Mouse (Mus musculus) forebrain, embryonic 16.5 days (tissue): ENCODE measurements around the gene Mzf1. TPM values are rescaled to one million over a fixed set of nuclear protein-coding genes. Genes with fewer than 3 reads are reported as not detected.

ENCODE experiments used
- ATAC-seq: fragments of 200-750 bp; cut with Nextera tagmentation; 2 replicates; pipeline ENCODE4 v1.8.0; 2017; ENCODE audit warnings: mild to moderate bottlenecking, moderate library complexity
- H3K27ac ChIP-seq: fragments of 300-500 bp; sonication (generic); 2 replicates; pipeline ENCODE4 v1.5.1; 2014; ENCODE audit warnings: low read length, control low read depth
- H3K27me3 ChIP-seq: fragments of 300-500 bp; sonication (generic); replicated peaks from 2 replicates; pipeline ENCODE4 v1.6.1; 2014; ENCODE audit warnings: low read length; ENCODE audit not compliant: control insufficient read depth, insufficient read depth
- H3K36me3 ChIP-seq: fragments of 300-500 bp; sonication (generic); 2 replicates; pipeline ENCODE4 v1.6.1; 2014; ENCODE audit not compliant: control insufficient read depth, insufficient read depth
- H3K4me1 ChIP-seq: fragments of 300-500 bp; sonication (generic); replicated peaks from 2 replicates; pipeline ENCODE4 v1.6.1; 2014; ENCODE audit warnings: low read length; ENCODE audit not compliant: control insufficient read depth, insufficient read depth
- H3K4me2 ChIP-seq: fragments of 300-500 bp; sonication (generic); 2 replicates; pipeline ENCODE4 v1.6.1; 2014; ENCODE audit warnings: mild to moderate bottlenecking, low read length, control low read depth
- H3K4me3 ChIP-seq: fragments of 300-500 bp; sonication (generic); replicated peaks from 2 replicates; pipeline ENCODE4 v1.5.1; 2014; ENCODE audit warnings: mild to moderate bottlenecking, low read length, control low read depth
- H3K9ac ChIP-seq: fragments of 300-500 bp; sonication (generic); replicated peaks from 2 replicates; pipeline ENCODE4 v1.6.1; 2014; ENCODE audit warnings: low read depth, low read length, control low read depth
- H3K9me3 ChIP-seq: fragments of 300-500 bp; sonication (generic); 2 replicates; pipeline ENCODE4 v1.6.1; 2016; ENCODE audit warnings: low read length; ENCODE audit not compliant: control insufficient read depth
- WGBS: fragments of 180-500 bp; shearing (Covaris S2); extraction: QIAGEN DNeasy Blood & Tissue Kit; methylation state at CpG from one replicate; pipeline ENCODE4 v1.1.7; 2014; 5-methylcytosine and 5-hydroxymethylcytosine counted together
- polyA plus RNA-seq: library from polyadenylated mRNA; unstranded; fragments of >200 nt; fragmentation: Nextera tagmentation; extraction: Ambion mirVana; gene quantifications from 2 replicates; pipeline ENCODE4 v1.2.1, GENCODE M21; 2015

Gene Mzf1
- polyA plus RNA-seq, 1 experiment from 2014 or later: 10.6 TPM

DNA sequence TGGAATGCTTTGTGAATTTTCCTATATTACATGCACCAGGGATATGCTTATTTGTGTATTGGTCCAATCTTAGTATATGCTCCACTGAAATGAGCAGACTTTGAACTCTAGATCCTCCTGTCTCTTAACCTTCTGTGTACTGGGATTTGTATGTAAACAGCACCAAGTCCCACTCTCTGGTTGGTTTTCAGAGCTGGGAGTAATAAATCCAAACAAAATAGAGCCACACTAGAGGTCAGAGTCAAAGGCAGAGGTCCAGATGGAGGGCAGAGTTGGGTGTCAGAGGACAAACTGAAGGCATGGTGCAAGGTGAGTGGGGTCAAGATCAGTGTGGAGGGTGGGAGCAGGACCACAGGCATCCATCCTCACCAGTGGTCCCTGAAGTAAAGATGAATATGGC lies 58.7 kb downstream of the Mzf1 start:
- H3K36me3 ChIP-seq: no peaks in the 10 kb centered on the region
- H3K9me3 ChIP-seq: no peaks in the 10 kb centered on the region
- H3K4me2 ChIP-seq: no peak overlapping the region
- 0 out of 2 replicates have a peak, but pooled peaks cover 2% of the 10 kb centered on the region for H3K27me3 ChIP-seq
- H3K9ac ChIP-seq: no peak overlapping the region
- H3K4me1 ChIP-seq: no peaks in the 10 kb centered on the region
- no peak for ATAC-seq
- H3K4me3 ChIP-seq: no peak overlapping the region
- no peak overlapping the region for H3K27ac ChIP-seq

DNA sequence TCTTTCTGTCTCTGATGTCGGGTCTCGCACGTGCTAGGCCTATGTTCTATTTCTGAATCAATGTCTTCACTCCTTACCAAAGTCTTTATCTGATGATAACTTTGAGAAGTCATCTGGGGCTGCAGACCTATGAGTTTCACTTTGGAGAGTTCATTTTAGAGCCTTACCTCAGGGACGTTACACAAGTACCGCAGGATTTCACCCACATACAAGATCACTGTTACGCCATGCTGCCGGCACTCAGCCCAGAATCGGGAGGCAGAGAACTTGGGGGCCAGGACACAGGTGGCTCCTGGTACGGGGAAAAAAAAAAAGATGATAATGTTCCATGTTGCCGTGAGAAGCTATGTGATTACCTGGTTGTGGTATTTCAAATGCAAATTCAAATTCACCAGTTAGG lies 61.4 kb downstream of the Mzf1 start:
- no peaks in the 10 kb centered on the region for H3K36me3 ChIP-seq
- no peaks in the 10 kb centered on the region for H3K9me3 ChIP-seq
- no peak overlapping the region for H3K4me3 ChIP-seq
- no peak overlapping the region for H3K4me2 ChIP-seq
- H3K27ac ChIP-seq: no peak overlapping the region
- H3K9ac ChIP-seq: no peak overlapping the region
- ATAC-seq: no peak
- 88% methylated on average over 10 of the region's 10 CpGs for WGBS
- H3K27me3 ChIP-seq: 0 out of 2 replicates have a peak, but pooled peaks cover 2% of the 10 kb centered on the region
- no peaks in the 10 kb centered on the region for H3K4me1 ChIP-seq

Other genes starting within 250 kb of the Mzf1 start
- 27.5 and 32.1 TPM in 2 replicates for gene Zfp329, start 235.9 kb downstream of the Mzf1 start, polyA plus RNA-seq
- 42.0 and 43.0 TPM in 2 replicates for gene Zfp110, start 220.0 kb downstream of the Mzf1 start, polyA plus RNA-seq
- gene Zfp128, start 173.6 kb downstream of the Mzf1 start, polyA plus RNA-seq: 9.0 and 10.2 TPM in 2 replicates
- 13.8 and 15.0 TPM in 2 replicates for gene Zscan22, start 156.9 kb downstream of the Mzf1 start, polyA plus RNA-seq
- gene Rps5, start 132.5 kb downstream of the Mzf1 start, polyA plus RNA-seq: 660 and 678 TPM in 2 replicates
- 0.65 and 0.67 TPM in 2 replicates for gene Rnf225, start 127.3 kb downstream of the Mzf1 start, polyA plus RNA-seq
- 16.8 and 17.4 TPM in 2 replicates for gene Zfp324, start 88.9 kb downstream of the Mzf1 start, polyA plus RNA-seq
- 11.8 and 13.0 TPM in 2 replicates for gene Zfp446, start 76.9 kb downstream of the Mzf1 start, polyA plus RNA-seq
- 0.21 and 0.75 TPM in 2 replicates for gene Slc27a5, start 56.6 kb downstream of the Mzf1 start, polyA plus RNA-seq
- 230 and 237 TPM in 2 replicates for gene Trim28, start 55.6 kb downstream of the Mzf1 start, polyA plus RNA-seq
- 43.0 and 44.1 TPM in 2 replicates for gene Zbtb45, start 44.7 kb downstream of the Mzf1 start, polyA plus RNA-seq
- 170 and 175 TPM in 2 replicates for gene Chmp2a, start 20.0 kb downstream of the Mzf1 start, polyA plus RNA-seq
- 66.8 and 67.7 TPM in 2 replicates for gene Ube2m, start 16.5 kb downstream of the Mzf1 start, polyA plus RNA-seq
- 0.04 TPM in 2 replicates for gene Vmn1r85, start 40.4 kb upstream of the Mzf1 start, polyA plus RNA-seq
- not detected in 2 replicates for gene Vmn1r86, start 65.2 kb upstream of the Mzf1 start, polyA plus RNA-seq
- not detected in 2 replicates for gene Vmn1r87, start 85.4 kb upstream of the Mzf1 start, polyA plus RNA-seq
- not detected in 2 replicates for gene Vmn1r88, start 104.8 kb upstream of the Mzf1 start, polyA plus RNA-seq
- not detected in 2 replicates for gene Vmn1r89, start 158.3 kb upstream of the Mzf1 start, polyA plus RNA-seq
- gene Lig1, start 222.5 kb upstream of the Mzf1 start, polyA plus RNA-seq: 41.7 and 42.9 TPM in 2 replicates
- gene Zswim9, start 224.0 kb upstream of the Mzf1 start, polyA plus RNA-seq: 13.9 and 18.6 TPM in 2 replicates